Mouse (Mus musculus): ENCODE results near the gene Dmtf1.

DNA sequence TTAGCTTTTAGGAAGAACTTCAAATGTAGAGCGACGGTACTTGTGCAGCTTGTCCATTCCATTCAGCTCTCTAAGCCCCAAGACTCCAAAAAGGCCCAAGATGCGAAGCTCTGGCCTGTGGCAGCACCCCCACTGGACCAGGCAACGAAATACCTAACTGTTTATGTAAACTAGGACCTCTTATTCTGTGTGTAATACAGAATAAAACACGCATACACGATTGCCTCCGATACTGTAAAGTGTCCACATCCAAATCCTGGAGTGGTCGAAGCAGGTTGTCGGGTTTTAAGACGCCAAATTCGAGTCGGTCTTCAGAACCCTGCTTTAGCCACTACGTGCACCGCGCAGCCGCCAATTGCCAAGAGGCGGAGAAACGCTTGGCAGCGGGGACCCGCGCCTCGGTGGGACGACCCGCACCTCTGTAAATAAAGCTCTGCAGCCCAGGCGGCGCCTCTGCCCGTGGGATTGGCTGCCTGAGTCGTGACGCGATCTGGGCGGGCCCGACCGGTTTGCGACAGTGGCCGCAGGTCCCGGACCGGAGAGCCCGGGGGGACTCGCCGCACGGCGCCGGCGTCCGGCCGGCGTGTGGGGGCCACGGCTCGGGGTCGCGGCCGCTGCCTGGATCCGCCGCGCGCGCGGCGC is 61.2 kb downstream of the Dmtf1 start, which contains the start of gene Tmem243:
- TF ChIP-seq CTCF (IDR thresholded peaks at IDR 0.05; ENCODE audit: low read depth, low read length) = no peak
- no peak for TF ChIP-seq POLR2A (IDR thresholded peaks at IDR 0.05; ENCODE audit: insufficient read depth, low read length)
- no peak for TF ChIP-seq EP300 (IDR thresholded peaks at IDR 0.05; ENCODE audit: insufficient read depth, low read depth, low read length)

All from ES-Bruce4 (cell line).